ENCODE assay signal across 20 mouse cellular contexts in genomic region chr17:87454121-87454520, GRCm38 (mm10). TPM values are rescaled to one million over a fixed set of nuclear protein-coding genes. Genes with fewer than 3 reads are reported as not detected.
A peak's percentile ranks its signal among the peaks of the same experiment; 100 is the strongest.
DNase-seq lines count a peak whose midpoint lies in the region.
"Had no signal": no experiment of that assay in that cellular context is flagged by ENCODE, and none has a peak within 500 bp of the region (broad histone marks: within the 10 kb centered on the region; RNA-seq: fewer than 3 reads in every experiment).

No protein-coding gene starts in this region.

- peak; percentile 83 for DNase-seq in heart, adult 11 months
- no peak for DNase-seq in heart, postnatal 4 days
- peak; percentile 27 for DNase-seq in ES-CJ7 (ENCODE audit: low read depth, low spot score)
- DNase-seq in ZHBTc4 (ENCODE audit: low read depth, low spot score), result peak; percentile 60
- no peak for DNase-seq in left cerebral cortex, adult 11 months (ENCODE audit: low spot score)
- DNase-seq: adrenal gland, postnatal 10 days; adrenal gland, postnatal 25 days; B cell, adult 2 months; cerebellum, adult 11 months; cerebellum, adult 18-20 months; cerebellum, adult 8-10 months; cerebellum, adult 9-11 months; cerebellum, postnatal 14 days; cerebellum, postnatal 36 days; embryo, embryonic 11 days had no signal

RNA-seq across cellular contexts. Expression of gene Calm2, which starts 7.4 kb away (rescaled TPM):
- total RNA-seq in heart, postnatal 4 days (2021), result 100 to 1,000 TPM; 289 to 299 TPM

RNA-seq across cellular contexts. Expression of gene Stpg4, which starts 26.6 kb away (rescaled TPM):
- total RNA-seq in heart, postnatal 4 days (2021), result not detected
- total RNA-seq: adrenal gland, adult 2 months; adrenal gland, postnatal 10 days; adrenal gland, postnatal 25 days; CH12.LX; common myeloid progenitor, adult 5-6 weeks; ES-E14; MEL had no signal

Comparison
In these comparisons a context has a peak if more than half of its experiments do, and no peak if none do; other contexts are left out.
1. DNase-seq: peak in heart, adult 11 months (single experiment), ES-CJ7 (single experiment) and ZHBTc4 (single experiment); none in heart, postnatal 4 days (single experiment) and left cerebral cortex, adult 11 months (single experiment).